Mouse (Mus musculus) brown adipose tissue, adult 24 weeks (tissue): Measurements from ENCODE around the gene Olfr1162. TPM values are rescaled to one million over a fixed set of nuclear protein-coding genes. Genes with fewer than 3 reads are reported as not detected.
"Not testable (repeated sequence)": the region's sequence is repeated elsewhere in the genome, so short reads cannot be mapped to it uniquely, and the experiment has no call there.

Experiments used
- H3K27ac ChIP-seq: fragments of 200-500 bp; replicated peaks from 2 replicates; pipeline ENCODE4 v1.5.1; 2012; ENCODE audit warnings: low read depth, mild to moderate bottlenecking, low read length
- H3K4me1 ChIP-seq: fragments of 200-500 bp; 2 replicates; pipeline ENCODE4 v1.6.1; 2012; ENCODE audit warnings: low read length, mixed read lengths; ENCODE audit not compliant: control insufficient read depth, insufficient read depth, insufficient read length
- H3K4me3 ChIP-seq: fragments of 200-500 bp; 2 replicates; pipeline ENCODE4 v1.5.1; 2012; ENCODE audit warnings: low read depth, mild to moderate bottlenecking, low read length, moderate library complexity; ENCODE audit not compliant: insufficient read depth
- polyA plus RNA-seq: library from polyadenylated mRNA; stranded (reverse); fragments of >200 nt; gene quantifications from 2 replicates; pipeline ENCODE4 v1.2.4, GENCODE M21; 2012; ENCODE audit not compliant: missing spikeins, insufficient read depth, insufficient read length

Olfr1162 gene
- not detected in 2 replicates for polyA plus RNA-seq

- no peak within 1 kb of the TSS for H3K27ac ChIP-seq
- no peaks in the 10 kb centered on the region for H3K4me1 ChIP-seq
- no peak within 1 kb of the TSS for H3K4me3 ChIP-seq
Measured at GRCm38 (mm10) chr2:88051029-88051428, at the start of gene Olfr1162. Gene Olfr1162 (minus strand): TSS chr2:88051129.

- Histone ChIP-seq H3K4me3 (no peak within 1 kb of the TSS), H3K27ac (no peak within 1 kb of the TSS), H3K4me1 (no peaks in the 10 kb centered on the region)
Measured at GRCm38 (mm10) chr2:88093866-88094265, 42.9 kb upstream of the Olfr1162 start, which contains the start of gene Olfr1164. Gene Olfr1164 (minus strand): TSS chr2:88093966.

- Histone ChIP-seq H3K4me3 (no peak within 1 kb of the TSS), H3K27ac (no peak within 1 kb of the TSS), H3K4me1 (no peaks in the 10 kb centered on the region)
Measured at GRCm38 (mm10) chr2:88071730-88072129, 20.8 kb upstream of the Olfr1162 start, which contains the start of gene Olfr1163. Gene Olfr1163 (minus strand): TSS chr2:88071830.

GRCm38 (mm10) chr2:88063587-88063986 is 12.7 kb upstream of the Olfr1162 start:
- no peaks in the 10 kb centered on the region for H3K4me1 ChIP-seq
- H3K27ac ChIP-seq, result no peak overlapping the region
- H3K4me3 ChIP-seq, result no peak overlapping the region

- no peak within 1 kb of the TSS for H3K4me3 ChIP-seq
- no peak within 1 kb of the TSS for H3K27ac ChIP-seq
- H3K4me1 ChIP-seq, result no peaks in the 10 kb centered on the region
Measured at GRCm38 (mm10) chr2:88037599-88037998, 13.3 kb downstream of the Olfr1162 start, which contains the start of gene Olfr73. Gene Olfr73 (minus strand): TSS chr2:88037699.

GRCm38 (mm10) chr2:88022474-88022873 is 28.5 kb downstream of the Olfr1162 start, which contains the start of gene Olfr1161:
Gene Olfr1161 (plus strand): TSS chr2:88022774.
- not testable (repeated sequence) for H3K27ac ChIP-seq, H3K4me1 ChIP-seq

GRCm38 (mm10) chr2:88007515-88008318 is 43.2 kb downstream of the Olfr1162 start, which contains the start of gene Olfr1160:
Gene Olfr1160 (minus strand): TSS chr2:88008268.
- H3K27ac ChIP-seq, result no peak within 1 kb of the TSS
- no peaks in the 10 kb centered on the region for H3K4me1 ChIP-seq
- H3K4me3 ChIP-seq, result no peak within 1 kb of the TSS

More at GRCm38 (mm10) chr2:88022474-88022873, 28.5 kb downstream of the Olfr1162 start, which contains the start of gene Olfr1161:
- not testable (repeated sequence) for H3K4me3 ChIP-seq

Other genes starting within 250 kb of the Olfr1162 start
- not detected in 2 replicates for gene Olfr1145, start 241.3 kb downstream of the Olfr1162 start, polyA plus RNA-seq
- not detected in 2 replicates for gene Olfr1148, start 220.6 kb downstream of the Olfr1162 start, polyA plus RNA-seq
- not detected in 2 replicates for gene Olfr1150-ps1, start 207.1 kb downstream of the Olfr1162 start, polyA plus RNA-seq
- not detected in 2 replicates for gene Olfr1151, start 195.3 kb downstream of the Olfr1162 start, polyA plus RNA-seq
- not detected in 2 replicates for gene Olfr1152, start 184.6 kb downstream of the Olfr1162 start, polyA plus RNA-seq
- not detected in 2 replicates for gene Olfr1153, start 156.2 kb downstream of the Olfr1162 start, polyA plus RNA-seq
- gene Olfr1154, start 146.0 kb downstream of the Olfr1162 start, polyA plus RNA-seq, result not detected in 2 replicates
- gene Olfr1155, start 106.0 kb downstream of the Olfr1162 start, polyA plus RNA-seq, result not detected in 2 replicates
- gene Olfr1156, start 98.0 kb downstream of the Olfr1162 start, polyA plus RNA-seq, result not detected in 2 replicates
- not detected in 2 replicates for gene Olfr1157, start 82.8 kb downstream of the Olfr1162 start, polyA plus RNA-seq
- not detected in 2 replicates for gene Olfr74, start 76.5 kb downstream of the Olfr1162 start, polyA plus RNA-seq
- gene Olfr1158, start 61.0 kb downstream of the Olfr1162 start, polyA plus RNA-seq, result not detected in 2 replicates
- gene Olfr1160, start 42.9 kb downstream of the Olfr1162 start, polyA plus RNA-seq, result not detected in 2 replicates
- gene Olfr1161, start 28.4 kb downstream of the Olfr1162 start, polyA plus RNA-seq, result not detected in 2 replicates
- not detected in 2 replicates for gene Olfr73, start 13.4 kb downstream of the Olfr1162 start, polyA plus RNA-seq
- gene Olfr1163, start 20.7 kb upstream of the Olfr1162 start, polyA plus RNA-seq, result not detected in 2 replicates
- not detected in 2 replicates for gene Olfr1164, start 42.8 kb upstream of the Olfr1162 start, polyA plus RNA-seq
- gene Olfr1166, start 77.1 kb upstream of the Olfr1162 start, polyA plus RNA-seq, result not detected in 2 replicates
- gene Olfr1167, start 104.1 kb upstream of the Olfr1162 start, polyA plus RNA-seq, result not detected in 2 replicates
- gene Olfr1168, start 130.8 kb upstream of the Olfr1162 start, polyA plus RNA-seq, result not detected in 2 replicates
- not detected in 2 replicates for gene Olfr1170, start 177.2 kb upstream of the Olfr1162 start, polyA plus RNA-seq
- not detected in 2 replicates for gene Olfr1173, start 228.7 kb upstream of the Olfr1162 start, polyA plus RNA-seq